Mouse (Mus musculus) hindbrain, embryonic 14.5 days (tissue): ENCODE measurements around the gene Ddx47. TPM values are rescaled to one million over a fixed set of nuclear protein-coding genes. Genes with fewer than 3 reads are reported as not detected.

Experiments
- ATAC-seq: fragments of 200-750 bp; cut with Nextera tagmentation; 2 replicates; pipeline ENCODE4 v1.8.0; 2017; ENCODE audit warnings: moderate number of reproducible peaks, mild to moderate bottlenecking, moderate TSS enrichment, moderate library complexity; ENCODE audit not compliant: low FRiP score
- DNase-seq: peaks from one replicate; pipeline ENCODE4 v3.0.0-alpha.2; 2015; ENCODE audit warnings: low spot score
- H3K27ac ChIP-seq: fragments of 300-500 bp; sonication (generic); 2 replicates; pipeline ENCODE4 v1.5.1; 2014; ENCODE audit warnings: mild to moderate bottlenecking, moderate library complexity
- H3K27me3 ChIP-seq: fragments of 300-500 bp; sonication (generic); 2 replicates; pipeline ENCODE4 v1.6.1; 2014; ENCODE audit warnings: mild to moderate bottlenecking, low read length, mixed read lengths; ENCODE audit not compliant: control insufficient read depth, insufficient read depth
- H3K36me3 ChIP-seq: fragments of 300-500 bp; sonication (generic); replicated peaks from 2 replicates; pipeline ENCODE4 v1.6.1; 2014; ENCODE audit not compliant: control insufficient read depth, insufficient read depth
- H3K4me1 ChIP-seq: fragments of 300-500 bp; sonication (generic); replicated peaks from 2 replicates; pipeline ENCODE4 v1.6.1; 2014; ENCODE audit warnings: antibody characterized with exemption, low read length, mixed read lengths; ENCODE audit not compliant: control insufficient read depth, insufficient read depth
- H3K4me2 ChIP-seq: fragments of 300-500 bp; sonication (generic); replicated peaks from 2 replicates; pipeline ENCODE4 v1.6.1; 2014; ENCODE audit warnings: mild to moderate bottlenecking, moderate library complexity
- H3K4me3 ChIP-seq: fragments of 300-500 bp; sonication (generic); replicated peaks from 2 replicates; pipeline ENCODE4 v1.5.1; 2014; ENCODE audit warnings: mild to moderate bottlenecking, low read length
- H3K9ac ChIP-seq: fragments of 300-500 bp; sonication (generic); 2 replicates; pipeline ENCODE4 v1.6.1; 2014
- H3K9me3 ChIP-seq: fragments of 300-500 bp; sonication (generic); 2 replicates; pipeline ENCODE4 v1.6.1; 2016; ENCODE audit warnings: low read length; ENCODE audit not compliant: control insufficient read depth
- WGBS: fragments of 180-500 bp; shearing (Covaris S2); extraction: QIAGEN DNeasy Blood & Tissue Kit; methylation state at CpG from one replicate; pipeline ENCODE4 v1.1.7; 2014; 5-methylcytosine and 5-hydroxymethylcytosine counted together
- polyA plus RNA-seq: library from polyadenylated mRNA; unstranded; fragments of >200 nt; fragmentation: Nextera tagmentation; extraction: Ambion mirVana; gene quantifications from 2 replicates; pipeline ENCODE4 v1.2.1, GENCODE M21; 2014

Gene Ddx47
- polyA plus RNA-seq: 70.4 and 72.6 TPM in 2 replicates

GRCm38 (mm10) chr6:135011048-135011733 is at the start of gene Ddx47:
TSS of gene Ddx47 (plus strand) at chr6:135011612.
- Histone ChIP-seq H3K4me1 (peaks cover 8% of the 10 kb centered on the region), H3K27me3 (no peaks in the 10 kb centered on the region), H3K27ac (peak within 1 kb of the TSS; percentile 40; the same call in 1 of the 2 replicates), H3K36me3 (peaks cover 31% of the 10 kb centered on the region), H3K4me3 (peak within 1 kb of the TSS; percentile 80), H3K9ac (peak within 1 kb of the TSS; percentile 84), H3K9me3 (no peaks in the 10 kb centered on the region), H3K4me2 (peak within 1 kb of the TSS; percentile 90)
- ATAC-seq (peak; percentile 94), DNase-seq (peak; percentile 97)
- WGBS: 5% methylated on average over 19 of the region's 19 CpGs

- H3K9me3 ChIP-seq: no peaks in the 10 kb centered on the region
Observed at GRCm38 (mm10) chr6:134961858-134962517, 49.4 kb upstream of the Ddx47 start.

DNA sequence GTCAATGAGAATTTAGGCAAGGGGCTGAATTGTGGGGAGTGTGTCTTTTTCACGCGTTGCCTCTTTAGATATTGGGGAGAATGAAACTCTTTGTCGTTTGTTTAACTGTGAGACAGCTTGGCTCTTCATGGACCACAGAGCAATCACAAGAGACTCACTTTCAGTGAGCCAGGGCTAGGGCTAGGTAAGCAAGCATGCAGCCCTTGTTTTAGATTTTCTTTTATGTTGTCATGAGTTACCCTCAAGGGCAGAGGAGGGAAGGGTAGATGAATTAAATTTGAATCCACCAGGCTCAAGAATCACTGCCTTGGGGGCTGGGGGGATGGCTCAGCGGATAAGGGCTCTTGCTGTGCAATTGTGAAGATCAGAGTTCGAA is 48.9 kb upstream of the Ddx47 start:
- no peak overlapping the region for H3K4me2 ChIP-seq
- H3K9me3 ChIP-seq: no peaks in the 10 kb centered on the region
- H3K27ac ChIP-seq: no peak overlapping the region
- no peak for DNase-seq
- 41% methylated on average over 5 of the region's 5 CpGs for WGBS
- H3K4me1 ChIP-seq: no peaks in the 10 kb centered on the region
- H3K27me3 ChIP-seq: no peaks in the 10 kb centered on the region
- no peak for ATAC-seq
- no peak overlapping the region for H3K9ac ChIP-seq
- H3K36me3 ChIP-seq: no peaks in the 10 kb centered on the region
- no peak overlapping the region for H3K4me3 ChIP-seq

More at GRCm38 (mm10) chr6:134961858-134962517, 49.4 kb upstream of the Ddx47 start:
- Histone ChIP-seq H3K4me1 (no peaks in the 10 kb centered on the region), H3K27me3 (no peaks in the 10 kb centered on the region), H3K27ac (no peak overlapping the region), H3K36me3 (no peaks in the 10 kb centered on the region), H3K4me3 (no peak overlapping the region), H3K4me2 (no peak overlapping the region), H3K9ac (no peak overlapping the region)
- DNase-seq: no peak
- no peak for ATAC-seq
- 37% methylated on average over 9 of the region's 9 CpGs for WGBS

DNA sequence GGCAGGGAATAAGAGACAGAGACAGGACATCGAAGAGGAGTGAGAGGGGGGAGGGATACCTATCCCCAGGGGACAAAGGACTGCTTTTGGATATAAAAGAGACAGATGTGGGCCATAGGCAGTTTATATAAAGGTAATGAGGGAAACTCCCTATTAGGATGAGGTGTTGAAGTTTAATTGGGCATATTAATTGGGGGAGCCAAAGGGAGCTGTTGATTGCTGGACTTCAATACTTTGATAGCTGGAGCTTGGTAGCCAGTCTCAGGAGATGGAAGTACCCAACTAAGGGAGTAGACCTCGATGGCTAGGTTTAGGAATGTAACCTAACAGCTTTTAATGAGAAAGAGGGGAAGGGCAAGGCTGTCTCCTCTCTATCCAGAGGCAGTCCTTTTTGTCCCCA is 47.5 kb upstream of the Ddx47 start:
- Histone ChIP-seq H3K27ac (no peak overlapping the region), H3K9me3 (no peaks in the 10 kb centered on the region), H3K4me3 (no peak overlapping the region), H3K4me2 (no peak overlapping the region), H3K27me3 (no peaks in the 10 kb centered on the region), H3K9ac (no peak overlapping the region), H3K36me3 (no peaks in the 10 kb centered on the region), H3K4me1 (no peaks in the 10 kb centered on the region)
- 81% methylated on average over 2 of the region's 2 CpGs for WGBS
- DNase-seq: no peak
- ATAC-seq: no peak

DNA sequence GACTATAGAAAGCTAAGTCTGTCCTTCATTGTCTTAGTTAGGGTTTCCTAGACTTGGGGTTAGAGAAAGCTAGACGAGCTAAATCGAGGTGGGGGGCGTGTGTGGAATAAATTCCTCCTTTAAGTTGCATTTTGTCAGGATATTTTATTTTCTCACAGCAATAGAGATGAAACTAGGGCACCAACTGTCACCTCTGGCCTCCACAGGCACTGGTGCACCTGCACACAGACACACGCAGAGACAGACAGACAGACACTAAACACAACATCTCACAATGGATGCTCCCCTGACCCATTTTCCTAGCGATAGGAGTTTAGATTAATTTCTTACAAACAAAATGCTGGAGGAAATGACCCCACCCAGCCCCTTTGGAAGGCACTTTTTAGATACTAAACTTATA is 44.7 kb upstream of the Ddx47 start:
- no peak overlapping the region for H3K4me3 ChIP-seq
- no peaks in the 10 kb centered on the region for H3K36me3 ChIP-seq
- no peaks in the 10 kb centered on the region for H3K27me3 ChIP-seq
- ATAC-seq: no peak
- H3K9me3 ChIP-seq: no peaks in the 10 kb centered on the region
- H3K4me2 ChIP-seq: no peak overlapping the region
- no peak overlapping the region for H3K9ac ChIP-seq
- DNase-seq: no peak
- 91% methylated on average over 5 of the region's 5 CpGs for WGBS
- H3K27ac ChIP-seq: no peak overlapping the region
- no peaks in the 10 kb centered on the region for H3K4me1 ChIP-seq

DNA sequence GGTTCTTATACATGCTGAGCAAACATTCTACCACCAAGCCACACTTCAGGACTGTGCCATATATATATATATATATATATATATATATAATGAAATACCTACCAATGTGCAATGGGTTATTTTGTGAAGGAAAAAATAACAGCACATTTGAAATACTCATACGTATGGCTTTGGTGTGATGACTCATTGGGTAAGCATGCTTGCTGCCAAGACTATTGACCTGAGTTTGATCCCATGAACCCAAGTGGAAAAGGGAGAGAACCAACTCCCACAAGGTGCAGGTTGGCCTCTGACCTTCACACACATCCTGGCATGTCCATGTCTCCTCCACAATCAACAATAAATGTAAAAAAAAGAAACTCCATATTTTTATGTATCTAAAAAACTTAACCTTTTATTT is 43.1 kb upstream of the Ddx47 start:
- no peak for DNase-seq
- no peak overlapping the region for H3K27ac ChIP-seq
- no peaks in the 10 kb centered on the region for H3K36me3 ChIP-seq
- no peaks in the 10 kb centered on the region for H3K4me1 ChIP-seq
- WGBS: 78% methylated on average over 1 of the region's 1 CpGs
- no peak overlapping the region for H3K4me3 ChIP-seq
- no peak overlapping the region for H3K9ac ChIP-seq
- ATAC-seq: no peak
- H3K27me3 ChIP-seq: no peaks in the 10 kb centered on the region
- no peak overlapping the region for H3K4me2 ChIP-seq
- H3K9me3 ChIP-seq: no peaks in the 10 kb centered on the region

DNA sequence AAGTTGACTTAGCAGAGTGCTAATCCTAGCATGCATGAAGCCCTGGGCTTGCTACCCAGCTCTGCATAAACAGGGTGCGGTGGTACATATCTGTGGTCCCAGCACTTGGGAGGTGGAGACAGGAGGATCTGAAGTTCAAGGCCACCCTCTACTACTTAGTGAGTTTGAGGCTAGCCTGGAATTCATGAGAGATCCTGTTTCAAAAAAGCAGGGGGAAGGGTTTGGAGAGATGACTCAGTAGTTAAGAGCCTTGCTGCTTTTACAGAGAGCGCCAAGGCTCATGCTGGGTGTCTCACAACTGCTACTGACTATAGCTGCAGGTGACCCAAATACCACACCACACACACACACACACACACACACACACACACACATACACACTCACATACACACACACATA is 41.9 kb upstream of the Ddx47 start:
- Histone ChIP-seq H3K9me3 (no peaks in the 10 kb centered on the region), H3K9ac (no peak overlapping the region), H3K4me2 (no peak overlapping the region), H3K36me3 (no peaks in the 10 kb centered on the region), H3K4me1 (no peaks in the 10 kb centered on the region), H3K27ac (no peak overlapping the region), H3K27me3 (no peaks in the 10 kb centered on the region), H3K4me3 (no peak overlapping the region)
- ATAC-seq (no peak), DNase-seq (no peak)
- whole genome bisulfite sequencing: 100% methylated on average over 2 of the region's 2 CpGs

GRCm38 (mm10) chr6:134972096-134972495 is 39.3 kb upstream of the Ddx47 start:
- WGBS: 57% methylated on average over 4 of the region's 4 CpGs
- no peak for ATAC-seq
- Histone ChIP-seq H3K36me3 (no peaks in the 10 kb centered on the region), H3K27ac (no peak overlapping the region), H3K27me3 (no peaks in the 10 kb centered on the region), H3K4me3 (no peak overlapping the region), H3K4me2 (no peak overlapping the region), H3K9ac (no peak overlapping the region), H3K9me3 (no peaks in the 10 kb centered on the region), H3K4me1 (no peaks in the 10 kb centered on the region)
- peak; percentile 30 for DNase-seq

DNA sequence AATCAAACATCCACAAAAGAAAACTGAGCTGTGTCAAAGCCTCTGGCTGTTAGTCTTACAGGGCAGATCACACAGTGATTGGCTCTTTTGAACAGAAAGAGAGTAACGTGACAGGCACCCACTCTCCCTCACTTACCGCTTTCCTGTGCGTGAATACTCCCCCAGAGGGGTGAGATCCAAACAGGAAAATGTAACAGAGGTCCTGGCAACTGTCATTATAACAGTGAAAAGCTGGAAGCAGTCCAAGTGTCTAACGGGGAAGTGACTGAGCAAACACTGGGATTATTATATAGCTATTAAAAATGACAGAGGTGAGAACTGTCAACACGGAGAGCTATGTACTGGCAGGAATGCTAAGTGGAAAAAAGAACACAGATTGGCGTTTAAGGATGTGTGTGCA is 34.8 kb upstream of the Ddx47 start:
- Histone ChIP-seq H3K9me3 (no peaks in the 10 kb centered on the region), H3K27me3 (no peaks in the 10 kb centered on the region), H3K4me1 (0 out of 2 replicates have a peak, but pooled peaks cover 6% of the 10 kb centered on the region), H3K4me3 (no peak overlapping the region), H3K9ac (no peak overlapping the region), H3K27ac (no peak overlapping the region), H3K4me2 (no peak overlapping the region), H3K36me3 (no peaks in the 10 kb centered on the region)
- whole genome bisulfite sequencing: 42% methylated on average over 6 of the region's 6 CpGs
- DNase-seq (no peak), ATAC-seq (no peak)
